Mouse (Mus musculus) forebrain, postnatal 0 days (tissue): ENCODE results near the gene Glce. TPM values are rescaled to one million over a fixed set of nuclear protein-coding genes. Genes with fewer than 3 reads are reported as not detected.

Experiments
- ATAC-seq: fragments of 200-750 bp; cut with Nextera tagmentation; 2 replicates; pipeline ENCODE4 v1.8.0; 2017; ENCODE audit warnings: mild to moderate bottlenecking, moderate library complexity
- DNase-seq: peaks from one replicate; pipeline ENCODE4 v3.0.0-alpha.2; 2015
- H3K27ac ChIP-seq: fragments of 300-500 bp; sonication (generic); 2 replicates; pipeline ENCODE4 v1.5.1; 2014; ENCODE audit warnings: low read depth, mild to moderate bottlenecking, antibody characterized with exemption, low read length, moderate library complexity, mixed read lengths
- H3K27me3 ChIP-seq: fragments of 300-500 bp; sonication (generic); 2 replicates; pipeline ENCODE4 v1.6.1; 2014; ENCODE audit warnings: mild to moderate bottlenecking, low read length, mixed read lengths; ENCODE audit not compliant: insufficient read depth
- H3K36me3 ChIP-seq: fragments of 300-500 bp; sonication (generic); 2 replicates; pipeline ENCODE4 v1.6.1; 2014; ENCODE audit warnings: mild to moderate bottlenecking, moderate library complexity; ENCODE audit not compliant: insufficient read depth
- H3K4me1 ChIP-seq: fragments of 300-500 bp; sonication (generic); 2 replicates; pipeline ENCODE4 v1.6.1; 2014; ENCODE audit warnings: antibody characterized with exemption; ENCODE audit not compliant: insufficient read depth
- H3K4me2 ChIP-seq: fragments of 300-500 bp; sonication (generic); 2 replicates; pipeline ENCODE4 v1.6.1; 2014; ENCODE audit warnings: low read depth, mild to moderate bottlenecking, moderate library complexity
- H3K4me3 ChIP-seq: fragments of 300-500 bp; sonication (generic); 2 replicates; pipeline ENCODE4 v1.5.1; 2014; ENCODE audit warnings: low read depth, low read length, mixed read lengths
- H3K9ac ChIP-seq: fragments of 300-500 bp; sonication (generic); 2 replicates; pipeline ENCODE4 v1.6.1; 2014; ENCODE audit warnings: mild to moderate bottlenecking
- H3K9me3 ChIP-seq: fragments of 300-500 bp; sonication (generic); 2 replicates; pipeline ENCODE4 v1.6.1; 2016; ENCODE audit warnings: low read length
- CTCF ChIP-seq: sonication (generic); IDR thresholded peaks from 2 replicates; pipeline ENCODE4 v1.5.1; 2016; ENCODE audit warnings: antibody characterized with exemption, control low read depth, low read depth
- WGBS: fragments of 180-500 bp; shearing (Covaris S2); extraction: QIAGEN DNeasy Blood & Tissue Kit; methylation state at CpG from one replicate; pipeline ENCODE4 v1.1.7; 2014; 5-methylcytosine and 5-hydroxymethylcytosine counted together
- polyA plus RNA-seq: library from polyadenylated mRNA; unstranded; fragments of >200 nt; fragmentation: Nextera tagmentation; extraction: Ambion mirVana; gene quantifications from 2 replicates; pipeline ENCODE4 v1.2.1, GENCODE M21; 2015
- total RNA-seq: library from RNA; depleted of rRNA; stranded (reverse); fragments of >200 nt; gene quantifications from 2 replicates; pipeline ENCODE4 v1.2.3, GENCODE M21; 2014

Glce gene
- total and polyA plus RNA-seq, 2 experiments from 2014 or later: 15.3 to 36.9 TPM

GRCm38 (mm10) chr9:62059941-62060340 is 62.5 kb downstream of the Glce start:
- H3K27me3 ChIP-seq: no peaks in the 10 kb centered on the region
- H3K4me2 ChIP-seq: no peak overlapping the region
- H3K4me3 ChIP-seq: no peak overlapping the region
- no peaks in the 10 kb centered on the region for H3K9me3 ChIP-seq
- peaks cover 7% of the 10 kb centered on the region for H3K36me3 ChIP-seq
- no peak for TF ChIP-seq CTCF
- 82% methylated on average over 11 of the region's 11 CpGs for WGBS
- H3K9ac ChIP-seq: no peak overlapping the region
- DNase-seq (no peak), ATAC-seq (no peak)
- H3K27ac ChIP-seq: no peak overlapping the region
- H3K4me1 ChIP-seq: no peaks in the 10 kb centered on the region

- Histone ChIP-seq H3K27ac (no peak overlapping the region), H3K27me3 (no peaks in the 10 kb centered on the region), H3K4me1 (no peaks in the 10 kb centered on the region), H3K9me3 (no peaks in the 10 kb centered on the region), H3K4me3 (no peak overlapping the region), H3K9ac (no peak overlapping the region), H3K4me2 (no peak overlapping the region), H3K36me3 (peaks cover 7% of the 10 kb centered on the region)
- WGBS: 82% methylated on average over 7 of the region's 7 CpGs
- no peak for DNase-seq
- TF ChIP-seq CTCF: no peak
- no peak for ATAC-seq
These were observed 64.5 kb downstream of the Glce start for GRCm38 (mm10) chr9:62057881-62058506.

GRCm38 (mm10) chr9:62056206-62056605 is 66.2 kb downstream of the Glce start:
- Histone ChIP-seq H3K4me1 (no peaks in the 10 kb centered on the region), H3K9ac (no peak overlapping the region), H3K4me2 (no peak overlapping the region), H3K4me3 (no peak overlapping the region), H3K9me3 (no peaks in the 10 kb centered on the region), H3K27me3 (no peaks in the 10 kb centered on the region), H3K36me3 (peaks cover 7% of the 10 kb centered on the region), H3K27ac (no peak overlapping the region)
- ATAC-seq (no peak), DNase-seq (no peak)
- 91% methylated on average over 2 of the region's 2 CpGs for WGBS
- no peak for TF ChIP-seq CTCF

- DNase-seq: peak; percentile 39
- peak; percentile 67 for TF ChIP-seq CTCF
- Histone ChIP-seq H3K36me3 (no peaks in the 10 kb centered on the region), H3K27me3 (no peaks in the 10 kb centered on the region), H3K4me1 (no peaks in the 10 kb centered on the region), H3K4me2 (no peak overlapping the region), H3K27ac (no peak overlapping the region), H3K4me3 (no peak overlapping the region), H3K9ac (no peak overlapping the region), H3K9me3 (no peaks in the 10 kb centered on the region)
- WGBS: 52% methylated on average over 4 of the region's 4 CpGs
- no peak for ATAC-seq
These were observed 71.7 kb downstream of the Glce start for GRCm38 (mm10) chr9:62050801-62051200.

GRCm38 (mm10) chr9:62049166-62049565 is 73.3 kb downstream of the Glce start:
- H3K36me3 ChIP-seq: no peaks in the 10 kb centered on the region
- H3K9ac ChIP-seq: no peak overlapping the region
- no peak for TF ChIP-seq CTCF
- no peak for ATAC-seq
- H3K4me3 ChIP-seq: no peak overlapping the region
- H3K27ac ChIP-seq: no peak overlapping the region
- no peak overlapping the region for H3K4me2 ChIP-seq
- DNase-seq: no peak
- WGBS: 71% methylated on average over 8 of the region's 8 CpGs
- H3K27me3 ChIP-seq: no peaks in the 10 kb centered on the region
- H3K4me1 ChIP-seq: no peaks in the 10 kb centered on the region
- H3K9me3 ChIP-seq: no peaks in the 10 kb centered on the region

GRCm38 (mm10) chr9:62042167-62042566 is 80.3 kb downstream of the Glce start:
- H3K4me3 ChIP-seq: no peak overlapping the region
- no peaks in the 10 kb centered on the region for H3K36me3 ChIP-seq
- no peak for TF ChIP-seq CTCF
- H3K9me3 ChIP-seq: no peaks in the 10 kb centered on the region
- ATAC-seq (no peak), DNase-seq (no peak)
- H3K4me1 ChIP-seq: no peaks in the 10 kb centered on the region
- 86% methylated on average over 3 of the region's 3 CpGs for WGBS
- no peaks in the 10 kb centered on the region for H3K27me3 ChIP-seq
- no peak overlapping the region for H3K9ac ChIP-seq
- H3K4me2 ChIP-seq: no peak overlapping the region
- H3K27ac ChIP-seq: no peak overlapping the region

GRCm38 (mm10) chr9:62040008-62040608 is 82.3 kb downstream of the Glce start:
- no peak overlapping the region for H3K9ac ChIP-seq
- H3K27me3 ChIP-seq: no peaks in the 10 kb centered on the region
- H3K4me2 ChIP-seq: 0 out of 2 replicates have a peak overlapping the region, but pooled peaks have one; percentile 6
- TF ChIP-seq CTCF: peak; percentile 97
- DNase-seq (peak; percentile 91), ATAC-seq (peak; percentile 93)
- no peaks in the 10 kb centered on the region for H3K9me3 ChIP-seq
- no peak overlapping the region for H3K4me3 ChIP-seq
- 3% methylated on average over 20 of the region's 20 CpGs for WGBS
- H3K27ac ChIP-seq: no peak overlapping the region
- H3K4me1 ChIP-seq: no peaks in the 10 kb centered on the region
- no peaks in the 10 kb centered on the region for H3K36me3 ChIP-seq
